Mouse (Mus musculus) activated CD4-positive, CD25-positive, alpha-beta regulatory T cell (primary cell): Measurements from ENCODE around the gene Phf7. TPM values are rescaled to one million over a fixed set of nuclear protein-coding genes. Genes with fewer than 3 reads are reported as not detected.

Experiments
- polyA plus RNA-seq, 2 experiments: library from polyadenylated mRNA; unstranded; fragments of 100-300 nt; shearing (Covaris generic); gene quantifications; one replicate each; pipeline ENCODE4 v1.2.1; 2017

Gene Phf7
- 10 to 100 TPM; 13.2 to 18.1 TPM for polyA plus RNA-seq

GRCm38 (mm10) chr14:31251084-31251604, at the start of gene Phf7, which contains the start of gene Bap1:
Phf7 (minus strand) TSS chr14:31251317.
Bap1 (plus strand) TSS chr14:31251450.

GRCm38 (mm10) chr14:31217666-31218065, 33.5 kb downstream of the Phf7 start, which contains the start of gene Sema3g:
Sema3g (plus strand) TSS chr14:31217860.

GRCm38 (mm10) chr14:31216846-31217245, 34.3 kb downstream of the Phf7 start, which contains the start of gene Nisch:
Nisch (minus strand) TSS chr14:31216946.

GRCm38 (mm10) chr14:31208084-31208483, 43.0 kb downstream of the Phf7 start, which contains the start of gene Tnnc1:
Tnnc1 (plus strand) TSS chr14:31208312.

Other genes with a start within 250 kb of the Phf7 start
- 1 to 10 TPM; 7.3 to 9.7 TPM for gene Glt8d1, start 249.9 kb downstream of the Phf7 start, polyA plus RNA-seq
- gene Spcs1, start 249.6 kb downstream of the Phf7 start, polyA plus RNA-seq, result 100 to 1,000 TPM; 363 to 372 TPM
- 100 to 1,000 TPM; 134 to 149 TPM for gene Pbrm1, start 232.2 kb downstream of the Phf7 start, polyA plus RNA-seq
- 100 to 1,000 TPM in 1 of 2 experiments, 10 to 100 TPM in 1; 61.4 to 126 TPM for gene Gnl3, start 232.2 kb downstream of the Phf7 start, polyA plus RNA-seq
- 100 to 1,000 TPM in 1 of 2 experiments, 10 to 100 TPM in 1; 61.0 to 141 TPM for gene Smim4, start 122.4 kb downstream of the Phf7 start, polyA plus RNA-seq
- 1 to 10 TPM; 2.2 to 2.4 TPM for gene Nt5dc2, start 120.3 kb downstream of the Phf7 start, polyA plus RNA-seq
- 1 to 10 TPM in 1 of 2 experiments, under 1 TPM in 1; 0.92 to 1.1 TPM for gene Stab1, start 82.7 kb downstream of the Phf7 start, polyA plus RNA-seq
- gene Tnnc1, start 43.0 kb downstream of the Phf7 start, polyA plus RNA-seq, result not detected
- gene Nisch, start 34.4 kb downstream of the Phf7 start, polyA plus RNA-seq, result 100 to 1,000 TPM; 154 to 198 TPM
- not detected for gene Sema3g, start 33.5 kb downstream of the Phf7 start, polyA plus RNA-seq
- gene Bap1, start 133 bp upstream of the Phf7 start, polyA plus RNA-seq, result 10 to 100 TPM; 62.0 to 63.5 TPM
- gene Dnah1, start 72.6 kb upstream of the Phf7 start, polyA plus RNA-seq, result under 1 TPM in 1 of 2 experiments, not detected in 1; 0.06 TPM
- gene Capn7, start 85.3 kb upstream of the Phf7 start, polyA plus RNA-seq, result 10 to 100 TPM; 51.4 to 57.4 TPM
- gene Sh3bp5, start 184.8 kb upstream of the Phf7 start, polyA plus RNA-seq, result 100 to 1,000 TPM in 1 of 2 experiments, 10 to 100 TPM in 1; 50.2 to 124 TPM
- gene Eaf1, start 243.1 kb upstream of the Phf7 start, polyA plus RNA-seq, result 10 to 100 TPM; 25.4 to 32.0 TPM
- 10 to 100 TPM; 53.0 to 73.7 TPM for gene Mettl6, start 243.7 kb upstream of the Phf7 start, polyA plus RNA-seq